Mouse (Mus musculus): Measurements from ENCODE around the gene Atg101. TPM values are rescaled to one million over a fixed set of nuclear protein-coding genes. Genes with fewer than 3 reads are reported as not detected.

Atg101 gene
- total RNA-seq, 1 experiment, result 116 TPM

- in situ Hi-C loops (cut with MboI; ENCODE audit: low sequenced_read_pairs in 2 of 2, unreplicated experiment in 2 of 2), result no loop called here
- Histone ChIP-seq H3K4me1 (ENCODE audit: control insufficient read depth in 2 of 2, insufficient read depth in 2 of 2, low read length in 2 of 2, poor library complexity in 1 of 2) (peaks cover 13 to 50% of the 10 kb centered on the region in 2 experiments; a peak in 3 of 4 replicates), H3K9me3 (ENCODE audit: control insufficient read depth, insufficient read depth, low read depth, low read length) (no peaks in the 10 kb centered on the region), H3K27ac (ENCODE audit: insufficient read depth, low read depth, low read length, poor library complexity, severe bottlenecking) (no peak overlapping the region), H3K9ac (ENCODE audit: insufficient read depth, low read depth, low read length, poor library complexity, severe bottlenecking) (no peak overlapping the region), H3K36me3 (ENCODE audit: control insufficient read depth, insufficient read depth, low read length, poor library complexity, severe bottlenecking) (peaks cover 43% of the 10 kb centered on the region), H3K4me3 (ENCODE audit: insufficient read depth in 1 of 2, low read depth in 1 of 2, low read length in 2 of 2, poor library complexity in 1 of 2, severe bottlenecking in 1 of 2) (no peak overlapping the region)
- TF ChIP-seq HCFC1 (IDR thresholded peaks at IDR 0.05; ENCODE audit: borderline replicate concordance, insufficient read depth, low read length) (no peak), ZNF384 (IDR thresholded peaks at IDR 0.05; ENCODE audit: low read depth, low read length) (no peak), MAFK (IDR thresholded peaks at IDR 0.05; ENCODE audit: insufficient read depth, low read depth, low read length) (no peak), CHD2 (IDR thresholded peaks at IDR 0.05; ENCODE audit: low read depth, low read length) (no peak), ZC3H11A (IDR thresholded peaks at IDR 0.05; ENCODE audit: borderline replicate concordance, low read depth, low read length) (no peak)
- no peak for DNase-seq (ENCODE audit: low read depth, low spot score)
These were observed 9.7 kb upstream of the Atg101 start for GRCm38 (mm10) chr15:101274380-101274779.

DNA sequence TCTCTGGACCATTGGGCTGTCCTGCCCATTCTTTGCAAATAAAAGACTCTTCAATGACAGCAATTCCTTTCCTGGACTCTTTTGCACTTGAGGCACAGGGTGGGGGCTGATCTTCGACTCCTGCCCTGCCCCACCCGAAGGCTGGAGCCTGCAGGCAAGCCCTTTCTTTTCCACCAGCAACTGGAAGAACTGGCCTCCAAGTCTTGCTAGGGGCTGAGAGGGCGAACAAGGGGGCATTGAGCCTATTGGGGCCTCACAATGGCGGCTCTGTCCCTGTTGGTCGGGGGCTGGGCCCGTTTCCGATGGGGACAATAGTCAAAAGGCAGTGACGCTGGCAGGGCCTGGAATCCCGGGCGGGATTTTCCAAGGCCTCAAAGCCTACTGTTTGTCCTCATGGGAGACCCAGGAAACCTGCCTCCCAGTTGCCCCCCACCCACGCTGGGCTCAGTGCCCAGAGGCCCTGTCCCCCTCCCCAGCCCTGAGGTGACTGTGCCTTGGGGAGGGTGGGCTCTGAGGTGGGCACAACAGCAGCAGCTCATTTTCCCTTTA, 6.6 kb upstream of the Atg101 start:
- Histone ChIP-seq H3K4me1 (ENCODE audit: control insufficient read depth in 2 of 2, insufficient read depth in 2 of 2, low read length in 2 of 2, poor library complexity in 1 of 2) (peaks cover 13 to 40% of the 10 kb centered on the region in 2 experiments; a peak in 3 of 4 replicates), H3K36me3 (ENCODE audit: control insufficient read depth, insufficient read depth, low read length, poor library complexity, severe bottlenecking) (peaks cover 18% of the 10 kb centered on the region), H3K27ac (ENCODE audit: insufficient read depth, low read depth, low read length, poor library complexity, severe bottlenecking) (peak overlapping the region; percentile 93), H3K9me3 (ENCODE audit: control insufficient read depth, insufficient read depth, low read depth, low read length) (no peaks in the 10 kb centered on the region), H3K9ac (ENCODE audit: insufficient read depth, low read depth, low read length, poor library complexity, severe bottlenecking) (peak overlapping the region; percentile 18; the same call in 1 of the 2 replicates), H3K4me3 (ENCODE audit: insufficient read depth in 1 of 2, low read depth in 1 of 2, low read length in 2 of 2, poor library complexity in 1 of 2, severe bottlenecking in 1 of 2) (peak overlapping the region; percentile 6 to 15; a peak in 1 of 4 replicates)
- peak; percentile 67 for DNase-seq (ENCODE audit: low read depth, low spot score)
- in situ Hi-C loops (cut with MboI; ENCODE audit: low sequenced_read_pairs in 2 of 2, unreplicated experiment in 2 of 2), result no loop called here
- no peak for TF ChIP-seq MAFK (IDR thresholded peaks at IDR 0.05; ENCODE audit: insufficient read depth, low read depth, low read length)
- no peak for TF ChIP-seq HCFC1 (IDR thresholded peaks at IDR 0.05; ENCODE audit: borderline replicate concordance, insufficient read depth, low read length)
- TF ChIP-seq CHD2 (IDR thresholded peaks at IDR 0.05; ENCODE audit: low read depth, low read length), result no peak
- TF ChIP-seq ZNF384 (IDR thresholded peaks at IDR 0.05; ENCODE audit: low read depth, low read length), result no peak
- no peak for TF ChIP-seq ZC3H11A (IDR thresholded peaks at IDR 0.05; ENCODE audit: borderline replicate concordance, low read depth, low read length)

- TF ChIP-seq ZC3H11A (IDR thresholded peaks at IDR 0.05; ENCODE audit: borderline replicate concordance, low read depth, low read length), result no peak
- no peak for TF ChIP-seq ZNF384 (IDR thresholded peaks at IDR 0.05; ENCODE audit: low read depth, low read length)
- no peak for TF ChIP-seq HCFC1 (IDR thresholded peaks at IDR 0.05; ENCODE audit: borderline replicate concordance, insufficient read depth, low read length)
- no peak for TF ChIP-seq MAFK (IDR thresholded peaks at IDR 0.05; ENCODE audit: insufficient read depth, low read depth, low read length)
- TF ChIP-seq CHD2 (IDR thresholded peaks at IDR 0.05; ENCODE audit: low read depth, low read length), result no peak
- no peak overlapping the region; a peak in 1 of 4 replicates for H3K4me3 ChIP-seq (ENCODE audit: insufficient read depth in 1 of 2, low read depth in 1 of 2, low read length in 2 of 2, poor library complexity in 1 of 2, severe bottlenecking in 1 of 2)
- peaks cover 15 to 40% of the 10 kb centered on the region in 2 experiments; a peak in 3 of 4 replicates for H3K4me1 ChIP-seq (ENCODE audit: control insufficient read depth in 2 of 2, insufficient read depth in 2 of 2, low read length in 2 of 2, poor library complexity in 1 of 2)
- H3K36me3 ChIP-seq (ENCODE audit: control insufficient read depth, insufficient read depth, low read length, poor library complexity, severe bottlenecking), result peaks cover 7% of the 10 kb centered on the region
- H3K9ac ChIP-seq (ENCODE audit: insufficient read depth, low read depth, low read length, poor library complexity, severe bottlenecking), result peak overlapping the region; percentile 28; the same call in 1 of the 2 replicates
- in situ Hi-C loops (cut with MboI; ENCODE audit: low sequenced_read_pairs in 2 of 2, unreplicated experiment in 2 of 2), result no loop called here
- no peak for DNase-seq (ENCODE audit: low read depth, low spot score)
- H3K9me3 ChIP-seq (ENCODE audit: control insufficient read depth, insufficient read depth, low read depth, low read length), result no peaks in the 10 kb centered on the region
- H3K27ac ChIP-seq (ENCODE audit: insufficient read depth, low read depth, low read length, poor library complexity, severe bottlenecking), result peak overlapping the region; percentile 93; the same call in 1 of the 2 replicates
These were observed 5.5 kb upstream of the Atg101 start for GRCm38 (mm10) chr15:101278589-101278988.

GRCm38 (mm10) chr15:101279430-101279999, 4.6 kb upstream of the Atg101 start:
- H3K9ac ChIP-seq (ENCODE audit: insufficient read depth, low read depth, low read length, poor library complexity, severe bottlenecking), result no peak overlapping the region
- H3K4me1 ChIP-seq (ENCODE audit: control insufficient read depth in 2 of 2, insufficient read depth in 2 of 2, low read length in 2 of 2, poor library complexity in 1 of 2), result peaks cover 15 to 33% of the 10 kb centered on the region in 2 experiments; a peak in 3 of 4 replicates
- in situ Hi-C loops (cut with MboI; ENCODE audit: low sequenced_read_pairs in 2 of 2, unreplicated experiment in 2 of 2), result no loop called here
- TF ChIP-seq HCFC1 (IDR thresholded peaks at IDR 0.05; ENCODE audit: borderline replicate concordance, insufficient read depth, low read length) (no peak), ZC3H11A (IDR thresholded peaks at IDR 0.05; ENCODE audit: borderline replicate concordance, low read depth, low read length) (no peak), MAFK (IDR thresholded peaks at IDR 0.05; ENCODE audit: insufficient read depth, low read depth, low read length) (no peak), CHD2 (IDR thresholded peaks at IDR 0.05; ENCODE audit: low read depth, low read length) (no peak), ZNF384 (IDR thresholded peaks at IDR 0.05; ENCODE audit: low read depth, low read length) (no peak)
- no peak overlapping the region for H3K4me3 ChIP-seq (ENCODE audit: insufficient read depth in 1 of 2, low read depth in 1 of 2, low read length in 2 of 2, poor library complexity in 1 of 2, severe bottlenecking in 1 of 2)
- no peaks in the 10 kb centered on the region for H3K36me3 ChIP-seq (ENCODE audit: control insufficient read depth, insufficient read depth, low read length, poor library complexity, severe bottlenecking)
- H3K27ac ChIP-seq (ENCODE audit: insufficient read depth, low read depth, low read length, poor library complexity, severe bottlenecking), result peak overlapping the region; percentile 20; the same call in 1 of the 2 replicates
- DNase-seq (ENCODE audit: low read depth, low spot score), result no peak
- H3K9me3 ChIP-seq (ENCODE audit: control insufficient read depth, insufficient read depth, low read depth, low read length), result no peaks in the 10 kb centered on the region
